Mouse (Mus musculus) limb, embryonic 13.5 days (tissue): ENCODE data around the gene Pidd1. TPM values are rescaled to one million over a fixed set of nuclear protein-coding genes. Genes with fewer than 3 reads are reported as not detected.
A peak's percentile ranks its signal among the peaks of the same experiment; 100 is the strongest.
"Not testable (repeated sequence)": the region's sequence is repeated elsewhere in the genome, so short reads cannot be mapped to it uniquely, and the experiment has no call there.

Experiments used
- ATAC-seq: fragments of 200-750 bp; cut with Nextera tagmentation; 2 replicates; pipeline ENCODE4 v1.8.0; 2017; ENCODE audit warnings: low read depth, moderate number of reproducible peaks, moderate TSS enrichment; ENCODE audit not compliant: low FRiP score
- H3K27ac ChIP-seq: fragments of 300-500 bp; sonication (generic); 2 replicates; pipeline ENCODE4 v1.5.1; 2015; ENCODE audit warnings: inconsistent platforms, mild to moderate bottlenecking, moderate library complexity
- H3K27me3 ChIP-seq: fragments of 300-500 bp; sonication (generic); 2 replicates; pipeline ENCODE4 v1.6.1; 2015; ENCODE audit warnings: mild to moderate bottlenecking, inconsistent platforms
- H3K36me3 ChIP-seq: fragments of 300-500 bp; sonication (generic); 2 replicates; pipeline ENCODE4 v1.6.1; 2015; ENCODE audit warnings: inconsistent platforms, mild to moderate bottlenecking, moderate library complexity
- H3K4me1 ChIP-seq: fragments of 300-500 bp; sonication (generic); 2 replicates; pipeline ENCODE4 v1.6.1; 2015; ENCODE audit warnings: inconsistent platforms
- H3K4me2 ChIP-seq: fragments of 300-500 bp; sonication (generic); replicated peaks from 2 replicates; pipeline ENCODE4 v1.6.1; 2015; ENCODE audit warnings: inconsistent platforms, mild to moderate bottlenecking, moderate library complexity
- H3K4me3 ChIP-seq: fragments of 300-500 bp; sonication (generic); 2 replicates; pipeline ENCODE4 v1.5.1; 2015; ENCODE audit warnings: moderate library complexity, mild to moderate bottlenecking, inconsistent platforms
- H3K9ac ChIP-seq: fragments of 300-500 bp; sonication (generic); 2 replicates; pipeline ENCODE4 v1.6.1; 2015; ENCODE audit warnings: mild to moderate bottlenecking, inconsistent platforms
- H3K9me3 ChIP-seq: fragments of 300-500 bp; sonication (generic); 2 replicates; pipeline ENCODE4 v1.6.1; 2016; ENCODE audit warnings: inconsistent platforms
- WGBS: fragments of 180-500 bp; shearing (Covaris S2); methylation state at CpG from one replicate; pipeline ENCODE4 v1.1.7; 2015; 5-methylcytosine and 5-hydroxymethylcytosine counted together
- polyA plus RNA-seq: library from polyadenylated mRNA; unstranded; fragments of >200 nt; fragmentation: Nextera tagmentation; extraction: Ambion mirVana; gene quantifications from 2 replicates; pipeline ENCODE4 v1.2.1, GENCODE M21; 2015

Gene Pidd1
- polyA plus RNA-seq, 1 experiment from 2014 or later, result 11.7 TPM

- peak overlapping the region; percentile 17; the same call in 1 of the 2 replicates for H3K27ac ChIP-seq
- H3K4me2 ChIP-seq, result peak overlapping the region; percentile 97
- no peak for ATAC-seq
- H3K4me1 ChIP-seq, result peaks cover 9% of the 10 kb centered on the region
- H3K27me3 ChIP-seq, result peaks cover 26% of the 10 kb centered on the region
- peak overlapping the region; percentile 72 for H3K9ac ChIP-seq
- H3K9me3 ChIP-seq, result no peaks in the 10 kb centered on the region
- peaks cover 20% of the 10 kb centered on the region for H3K36me3 ChIP-seq
- WGBS, result 1% methylated on average over 23 of the region's 23 CpGs
- peak overlapping the region; percentile 66 for H3K4me3 ChIP-seq
These were observed 11.9 kb upstream of the Pidd1 start for GRCm38 (mm10) chr7:141455610-141456314.

DNA sequence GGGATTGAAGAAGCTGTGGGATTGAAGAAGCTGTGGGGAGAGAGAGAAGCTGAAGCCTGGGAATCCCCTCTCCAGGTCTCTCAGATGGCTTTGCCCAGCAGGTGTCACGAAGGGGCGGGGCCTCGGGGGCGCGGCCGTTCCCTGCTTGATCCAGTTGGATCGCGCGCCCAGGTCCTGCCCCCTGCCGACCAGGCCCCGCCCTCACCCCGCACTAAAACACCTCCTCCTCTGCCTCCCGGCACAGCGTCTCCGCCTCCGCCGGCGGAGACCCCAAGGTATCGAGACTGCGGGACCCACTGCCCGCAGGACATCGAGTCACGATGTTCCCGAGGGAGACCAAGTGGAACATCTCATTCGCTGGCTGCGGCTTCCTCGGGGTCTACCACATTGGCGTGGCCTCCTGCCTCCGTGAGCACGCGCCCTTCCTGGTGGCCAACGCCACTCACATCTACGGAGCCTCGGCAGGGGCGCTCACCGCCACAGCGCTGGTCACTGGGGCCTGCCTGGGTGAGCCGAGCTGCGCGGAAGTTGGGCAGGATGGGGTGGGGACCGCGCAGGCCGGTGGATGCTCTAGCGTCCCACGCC, 11.2 kb upstream of the Pidd1 start, which contains the start of gene Pnpla2:
Gene Pnpla2, plus strand, starts transcription at position 232 of the 585 bp plus-strand sequence.
- Histone ChIP-seq H3K36me3 (peaks cover 27% of the 10 kb centered on the region), H3K4me1 (peaks cover 9% of the 10 kb centered on the region), H3K9ac (peak within 1 kb of the TSS; percentile 72), H3K27ac (peak within 1 kb of the TSS; percentile 17; the same call in 1 of the 2 replicates), H3K9me3 (no peaks in the 10 kb centered on the region), H3K27me3 (peaks cover 19% of the 10 kb centered on the region), H3K4me3 (peak within 1 kb of the TSS; percentile 66), H3K4me2 (peak within 1 kb of the TSS; percentile 97)
- ATAC-seq, result peak; percentile 88
- under 1% methylated on average over 45 of the region's 45 CpGs for WGBS

DNA sequence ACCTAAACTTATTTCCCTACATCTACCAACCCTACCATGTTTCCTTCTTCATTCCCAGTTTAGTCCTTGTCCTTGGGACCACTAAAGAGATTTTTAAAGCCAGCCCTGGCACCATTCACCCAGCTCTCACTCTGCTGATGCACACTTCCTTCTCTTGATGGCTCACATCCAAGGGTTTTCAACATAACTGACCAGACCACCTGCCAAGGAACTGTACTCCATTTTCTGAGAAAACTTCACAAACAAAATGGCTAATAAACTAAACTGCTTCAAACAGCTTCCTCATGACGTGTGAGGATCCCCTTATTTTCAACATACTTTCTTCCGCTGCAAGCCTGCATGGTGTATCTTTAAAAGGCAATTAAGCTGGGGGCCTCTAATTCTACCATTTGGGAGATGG, 9.8 kb upstream of the Pidd1 start:
- Histone ChIP-seq H3K9me3 (no peaks in the 10 kb centered on the region), H3K9ac (no peak overlapping the region), H3K4me2 (no peak overlapping the region), H3K36me3 (peaks cover 38% of the 10 kb centered on the region), H3K27ac (no peak overlapping the region), H3K4me3 (no peak overlapping the region), H3K27me3 (peaks cover 5% of the 10 kb centered on the region; the same call in 1 of the 2 replicates), H3K4me1 (peaks cover 14% of the 10 kb centered on the region)
- WGBS, result 57% methylated on average over 2 of the region's 2 CpGs
- no peak for ATAC-seq

DNA sequence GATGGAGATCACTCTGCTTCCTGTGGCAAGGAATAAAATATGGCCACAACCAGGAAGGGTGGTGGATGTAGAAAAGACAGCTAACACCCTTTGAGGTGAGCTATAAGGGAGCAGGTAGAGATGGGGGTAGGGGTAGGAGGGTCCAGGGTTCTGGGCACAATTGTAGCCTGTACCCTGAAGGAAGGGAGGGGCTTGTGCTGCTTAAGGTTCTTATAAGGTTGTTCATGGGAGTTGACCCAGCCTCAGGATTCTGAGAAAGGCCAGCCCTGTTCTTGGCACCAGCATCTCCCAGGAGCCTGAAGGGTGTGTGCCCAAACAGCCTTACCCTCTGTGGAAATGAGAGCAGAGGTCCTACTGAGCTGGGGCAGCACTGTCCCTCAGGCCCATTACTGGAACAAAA, 8.1 kb upstream of the Pidd1 start:
- Histone ChIP-seq H3K9me3 (no peaks in the 10 kb centered on the region), H3K4me2 (no peak overlapping the region), H3K4me3 (no peak overlapping the region), H3K4me1 (peaks cover 20% of the 10 kb centered on the region), H3K27ac (no peak overlapping the region), H3K9ac (no peak overlapping the region), H3K36me3 (peaks cover 40% of the 10 kb centered on the region), H3K27me3 (peaks cover 4% of the 10 kb centered on the region; the same call in 1 of the 2 replicates)
- no peak for ATAC-seq

GRCm38 (mm10) chr7:141447110-141447991, 3.5 kb upstream of the Pidd1 start, which contains the start of gene Rplp2:
Rplp2 (plus strand) TSS chr7:141447370.
- Histone ChIP-seq H3K4me3 (peak within 1 kb of the TSS; percentile 87), H3K27ac (peak within 1 kb of the TSS; percentile 56), H3K9ac (peak within 1 kb of the TSS; percentile 93)

DNA sequence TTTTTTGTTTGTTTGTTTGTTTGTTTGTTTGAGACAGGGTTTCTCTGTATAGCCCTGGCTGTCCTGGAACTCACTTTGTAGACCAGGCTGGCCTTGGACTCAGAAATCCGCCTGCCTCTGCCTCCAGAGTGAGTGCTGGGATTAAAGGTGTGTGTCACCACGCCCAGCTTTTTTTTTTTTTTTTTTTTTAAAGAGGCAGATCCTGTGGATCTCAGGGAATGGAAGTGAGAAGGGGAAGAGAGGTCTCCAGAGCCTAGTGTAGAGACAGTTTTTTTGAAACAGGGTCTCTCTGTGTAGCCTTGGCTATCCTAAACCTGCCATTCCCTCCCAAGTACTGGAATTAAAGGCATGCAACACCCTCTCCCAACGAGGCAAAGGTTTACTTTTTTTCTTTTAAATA, 2.5 kb upstream of the Pidd1 start:
- 83% methylated on average over 3 of the region's 3 CpGs for WGBS
- ATAC-seq, result not testable (repeated sequence)
- peak overlapping the region; percentile 87; the same call in 1 of the 2 replicates for H3K4me3 ChIP-seq

More at GRCm38 (mm10) chr7:141447110-141447991, 3.5 kb upstream of the Pidd1 start, which contains the start of gene Rplp2:
- Histone ChIP-seq H3K4me1 (peaks cover 30% of the 10 kb centered on the region), H3K9me3 (no peaks in the 10 kb centered on the region), H3K27me3 (no peaks in the 10 kb centered on the region), H3K36me3 (peaks cover 40% of the 10 kb centered on the region), H3K4me2 (peak within 1 kb of the TSS; percentile 76)
- under 1% methylated on average over 63 of the region's 63 CpGs for WGBS
- peak; percentile 92 for ATAC-seq

GRCm38 (mm10) chr7:141443081-141443821, 574 bp downstream of the Pidd1 start:
- no peak for ATAC-seq

More for the DNA sequence above, 2.5 kb upstream of the Pidd1 start:
- H3K27ac ChIP-seq, H3K27me3 ChIP-seq, H3K9ac ChIP-seq, H3K9me3 ChIP-seq: not testable (repeated sequence)
- Histone ChIP-seq H3K36me3 (peaks cover 41% of the 10 kb centered on the region), H3K4me2 (0 out of 2 replicates have a peak overlapping the region, but pooled peaks have one; percentile 76), H3K4me1 (peaks cover 36% of the 10 kb centered on the region)

GRCm38 (mm10) chr7:141442199-141442598, 1.6 kb downstream of the Pidd1 start:
- 92% methylated on average over 13 of the region's 13 CpGs for WGBS
- H3K4me1 ChIP-seq, result peaks cover 32% of the 10 kb centered on the region

More at GRCm38 (mm10) chr7:141443081-141443821, 574 bp downstream of the Pidd1 start:
- Histone ChIP-seq H3K4me3 (peak overlapping the region; percentile 52), H3K4me2 (peak overlapping the region; percentile 88), H3K27me3 (no peaks in the 10 kb centered on the region), H3K9me3 (no peaks in the 10 kb centered on the region), H3K9ac (peak overlapping the region; percentile 75), H3K27ac (peak overlapping the region; percentile 73), H3K4me1 (peaks cover 34% of the 10 kb centered on the region), H3K36me3 (peaks cover 41% of the 10 kb centered on the region)
- WGBS, result 18% methylated on average over 12 of the region's 12 CpGs

DNA sequence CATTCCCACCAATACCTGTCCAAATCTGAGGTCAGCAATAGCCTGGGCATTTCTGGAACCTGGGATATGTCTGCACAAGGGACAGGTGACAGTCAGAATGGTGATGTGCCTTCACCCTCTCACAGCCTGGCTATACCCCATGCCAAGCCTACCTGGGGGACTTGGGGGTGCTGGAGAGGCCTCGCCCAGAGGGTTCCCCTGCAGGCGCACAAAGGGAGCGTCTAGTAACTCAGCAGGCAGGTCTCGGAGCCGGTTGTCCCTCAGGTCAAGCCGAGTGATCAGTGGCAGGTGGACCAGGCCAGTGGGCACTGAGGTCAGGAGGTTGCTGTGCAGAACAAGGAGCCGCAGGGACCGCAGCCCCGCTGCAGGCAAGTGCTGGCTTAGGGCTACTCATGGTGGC, 2.4 kb downstream of the Pidd1 start:
- Histone ChIP-seq H3K27me3 (no peaks in the 10 kb centered on the region), H3K4me3 (no peak overlapping the region), H3K36me3 (peaks cover 44% of the 10 kb centered on the region), H3K9me3 (no peaks in the 10 kb centered on the region), H3K27ac (no peak overlapping the region), H3K4me1 (peaks cover 39% of the 10 kb centered on the region), H3K9ac (peak overlapping the region; percentile 75; the same call in 1 of the 2 replicates), H3K4me2 (no peak overlapping the region)
- WGBS, result 88% methylated on average over 9 of the region's 9 CpGs
- ATAC-seq, result no peak

More at GRCm38 (mm10) chr7:141442199-141442598, 1.6 kb downstream of the Pidd1 start:
- Histone ChIP-seq H3K4me3 (peak overlapping the region; percentile 52), H3K27me3 (no peaks in the 10 kb centered on the region), H3K36me3 (peaks cover 44% of the 10 kb centered on the region), H3K27ac (no peak overlapping the region), H3K4me2 (peak overlapping the region; percentile 88), H3K9me3 (no peaks in the 10 kb centered on the region), H3K9ac (peak overlapping the region; percentile 75)
- ATAC-seq, result no peak

- H3K27me3 ChIP-seq, result no peaks in the 10 kb centered on the region
- WGBS, result 27% methylated on average over 6 of the region's 6 CpGs
- H3K9ac ChIP-seq, result no peak overlapping the region
- no peak for ATAC-seq
- no peak overlapping the region for H3K4me3 ChIP-seq
- H3K36me3 ChIP-seq, result peaks cover 44% of the 10 kb centered on the region
- no peak overlapping the region for H3K27ac ChIP-seq
- no peak overlapping the region for H3K4me2 ChIP-seq
- no peaks in the 10 kb centered on the region for H3K9me3 ChIP-seq
- peaks cover 47% of the 10 kb centered on the region for H3K4me1 ChIP-seq
These were observed 3.2 kb downstream of the Pidd1 start for GRCm38 (mm10) chr7:141440613-141441012.

GRCm38 (mm10) chr7:141439811-141440210, 4.0 kb downstream of the Pidd1 start:
- no peak overlapping the region for H3K4me3 ChIP-seq
- no peaks in the 10 kb centered on the region for H3K27me3 ChIP-seq
- H3K4me2 ChIP-seq, result no peak overlapping the region
- WGBS, result 95% methylated on average over 11 of the region's 11 CpGs
- peaks cover 55% of the 10 kb centered on the region for H3K4me1 ChIP-seq
- no peak overlapping the region for H3K27ac ChIP-seq
- ATAC-seq, result no peak
- no peaks in the 10 kb centered on the region for H3K9me3 ChIP-seq
- H3K9ac ChIP-seq, result no peak overlapping the region
- peaks cover 44% of the 10 kb centered on the region for H3K36me3 ChIP-seq
